Mouse (Mus musculus) hindbrain, embryonic 14.5 days (tissue): ENCODE measurements at regions not wholly inside any gene's neighbourhood (a gene's known extent, or its start where the extent isn't known, plus 50 kb on each side); places are given as distances from the start of the nearest gene placed in this dataset.

Source experiments
- ATAC-seq: fragments of 200-750 bp; cut with Nextera tagmentation; 2 replicates; pipeline ENCODE4 v1.8.0; 2017; ENCODE audit warnings: moderate number of reproducible peaks, mild to moderate bottlenecking, moderate TSS enrichment, moderate library complexity; ENCODE audit not compliant: low FRiP score
- DNase-seq: peaks from one replicate; pipeline ENCODE4 v3.0.0-alpha.2; 2015; ENCODE audit warnings: low spot score
- H3K27ac ChIP-seq: fragments of 300-500 bp; sonication (generic); 2 replicates; pipeline ENCODE4 v1.5.1; 2014; ENCODE audit warnings: mild to moderate bottlenecking, moderate library complexity
- H3K27me3 ChIP-seq: fragments of 300-500 bp; sonication (generic); 2 replicates; pipeline ENCODE4 v1.6.1; 2014; ENCODE audit warnings: mild to moderate bottlenecking, low read length, mixed read lengths; ENCODE audit not compliant: control insufficient read depth, insufficient read depth
- H3K36me3 ChIP-seq: fragments of 300-500 bp; sonication (generic); replicated peaks from 2 replicates; pipeline ENCODE4 v1.6.1; 2014; ENCODE audit not compliant: control insufficient read depth, insufficient read depth
- H3K4me1 ChIP-seq: fragments of 300-500 bp; sonication (generic); replicated peaks from 2 replicates; pipeline ENCODE4 v1.6.1; 2014; ENCODE audit warnings: antibody characterized with exemption, low read length, mixed read lengths; ENCODE audit not compliant: control insufficient read depth, insufficient read depth
- H3K4me2 ChIP-seq: fragments of 300-500 bp; sonication (generic); replicated peaks from 2 replicates; pipeline ENCODE4 v1.6.1; 2014; ENCODE audit warnings: mild to moderate bottlenecking, moderate library complexity
- H3K4me3 ChIP-seq: fragments of 300-500 bp; sonication (generic); replicated peaks from 2 replicates; pipeline ENCODE4 v1.5.1; 2014; ENCODE audit warnings: mild to moderate bottlenecking, low read length
- H3K9ac ChIP-seq: fragments of 300-500 bp; sonication (generic); 2 replicates; pipeline ENCODE4 v1.6.1; 2014
- H3K9me3 ChIP-seq: fragments of 300-500 bp; sonication (generic); 2 replicates; pipeline ENCODE4 v1.6.1; 2016; ENCODE audit warnings: low read length; ENCODE audit not compliant: control insufficient read depth
- WGBS: fragments of 180-500 bp; shearing (Covaris S2); extraction: QIAGEN DNeasy Blood & Tissue Kit; methylation state at CpG from one replicate; pipeline ENCODE4 v1.1.7; 2014; 5-methylcytosine and 5-hydroxymethylcytosine counted together

DNA sequence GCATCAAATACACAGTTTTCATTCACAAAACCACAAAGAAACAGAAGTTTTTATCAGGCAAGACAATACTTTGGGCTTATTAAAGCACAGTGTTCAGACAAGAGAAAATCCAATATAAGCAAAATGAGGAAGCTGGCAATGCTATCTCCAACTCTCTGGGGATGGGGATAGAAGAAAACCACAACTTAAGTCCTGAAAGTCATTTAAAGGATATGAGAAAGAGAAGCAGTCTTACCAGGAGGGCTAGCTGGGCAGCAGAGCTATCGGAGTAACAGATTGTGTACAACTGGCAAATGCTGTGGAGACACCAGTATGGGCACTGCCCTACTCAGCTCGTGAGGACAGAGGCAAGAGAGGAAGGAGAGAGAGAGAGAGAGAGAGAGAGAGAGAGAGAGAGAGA lies 262.9 kb upstream of the Rarb start:
- DNase-seq (no peak), ATAC-seq (no peak)
- H3K4me1 ChIP-seq = no peaks in the 10 kb centered on the region
- H3K36me3 ChIP-seq = no peaks in the 10 kb centered on the region
- WGBS = 22% methylated on average over 2 of the region's 2 CpGs
- no peak overlapping the region for H3K4me2 ChIP-seq
- H3K4me3 ChIP-seq = no peak overlapping the region
- no peaks in the 10 kb centered on the region for H3K27me3 ChIP-seq
- H3K9me3 ChIP-seq = no peaks in the 10 kb centered on the region
- H3K9ac ChIP-seq = no peak overlapping the region
- H3K27ac ChIP-seq = no peak overlapping the region

DNA sequence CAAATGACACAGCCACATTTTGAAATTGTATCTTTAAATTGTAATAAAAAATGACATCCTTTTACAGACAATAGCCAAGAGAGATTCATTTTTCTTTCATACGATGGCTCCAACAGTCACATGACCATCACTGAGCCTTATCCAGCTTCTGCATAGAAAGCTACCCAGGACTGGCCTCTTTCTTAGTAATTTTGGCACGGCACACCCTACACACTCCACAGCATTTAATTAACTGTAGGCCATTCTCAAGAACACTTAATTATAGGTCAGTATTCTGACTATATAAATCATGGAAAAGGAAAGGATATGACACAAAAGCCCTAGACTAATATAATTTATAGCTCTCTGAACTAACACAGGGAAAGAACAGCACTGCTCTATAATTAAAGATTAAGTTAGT lies 260.6 kb upstream of the Rarb start:
- Histone ChIP-seq H3K27ac (no peak overlapping the region), H3K4me3 (no peak overlapping the region), H3K27me3 (no peaks in the 10 kb centered on the region), H3K9ac (no peak overlapping the region), H3K4me1 (no peaks in the 10 kb centered on the region), H3K4me2 (no peak overlapping the region), H3K36me3 (no peaks in the 10 kb centered on the region), H3K9me3 (no peaks in the 10 kb centered on the region)
- WGBS = 57% methylated on average over 2 of the region's 2 CpGs
- ATAC-seq (no peak), DNase-seq (no peak)

DNA sequence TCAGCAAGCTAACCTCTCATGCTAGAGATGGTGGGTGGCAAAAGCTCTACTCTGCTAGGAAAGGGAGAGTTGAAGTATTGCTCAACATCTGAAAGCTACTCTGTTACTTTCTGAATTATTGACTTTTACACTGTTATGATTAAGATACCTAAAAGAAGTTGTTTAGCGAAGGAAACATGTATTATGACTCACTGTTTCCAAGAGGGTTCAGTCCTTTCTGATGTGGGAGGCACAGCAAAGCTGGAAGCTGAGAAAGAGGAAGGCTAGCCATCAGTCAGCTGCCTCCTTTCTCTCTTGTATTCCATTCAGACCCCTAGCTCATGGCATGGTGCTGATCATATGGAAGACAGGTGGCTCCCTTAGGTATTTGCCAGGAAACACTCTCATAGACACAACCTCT lies 242.4 kb upstream of the Rarb start:
- Histone ChIP-seq H3K4me3 (no peak overlapping the region), H3K4me2 (no peak overlapping the region), H3K9ac (no peak overlapping the region), H3K27me3 (no peaks in the 10 kb centered on the region), H3K4me1 (no peaks in the 10 kb centered on the region), H3K36me3 (no peaks in the 10 kb centered on the region), H3K27ac (no peak overlapping the region), H3K9me3 (no peaks in the 10 kb centered on the region)
- ATAC-seq (no peak), DNase-seq (no peak)
- WGBS = 88% methylated on average over 1 of the region's 1 CpGs

DNA sequence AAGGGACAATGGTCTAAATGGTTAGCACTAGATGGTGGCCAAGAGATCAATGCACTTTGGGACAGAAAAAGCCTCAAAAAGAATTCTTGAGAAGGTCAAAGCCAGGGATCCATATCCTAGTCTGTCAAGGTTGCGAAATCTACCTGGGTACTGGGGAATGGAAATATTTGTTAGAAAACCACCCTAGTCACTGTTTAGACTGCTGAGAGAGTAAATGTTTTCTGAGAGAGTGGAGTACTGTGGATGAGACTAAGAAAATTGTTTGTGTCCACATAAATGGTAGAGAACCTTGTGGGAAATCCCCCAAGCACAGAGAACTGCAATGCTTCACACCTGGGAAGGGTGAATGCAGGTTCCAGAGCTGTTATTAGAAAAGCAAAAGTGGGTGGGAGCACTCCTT lies 239.5 kb upstream of the Rarb start:
- Histone ChIP-seq H3K36me3 (no peaks in the 10 kb centered on the region), H3K27ac (no peak overlapping the region), H3K9ac (no peak overlapping the region), H3K4me1 (no peaks in the 10 kb centered on the region), H3K27me3 (no peaks in the 10 kb centered on the region), H3K4me2 (no peak overlapping the region), H3K4me3 (no peak overlapping the region), H3K9me3 (no peaks in the 10 kb centered on the region)
- WGBS = 100% methylated on average over 1 of the region's 1 CpGs
- ATAC-seq = no peak
- DNase-seq = no peak

DNA sequence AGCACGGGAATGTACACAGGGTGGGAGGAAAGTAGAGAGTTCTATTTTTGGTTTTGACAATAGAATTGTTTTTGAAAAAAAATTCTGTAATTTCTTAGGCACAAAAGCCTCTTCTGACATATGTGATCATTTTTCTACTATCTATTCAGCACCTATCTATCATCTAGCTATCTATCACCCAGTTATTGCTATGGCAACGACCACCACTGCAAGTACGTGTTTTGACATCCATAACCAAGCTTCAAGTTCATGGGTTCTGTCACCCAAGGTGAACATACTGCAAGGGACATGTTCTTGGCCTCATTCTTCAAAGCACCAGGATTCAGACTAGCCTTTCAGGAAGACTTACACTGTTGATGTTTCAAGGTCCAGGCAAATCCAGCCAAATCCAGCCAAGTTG lies 238.4 kb upstream of the Rarb start:
- Histone ChIP-seq H3K27ac (no peak overlapping the region), H3K4me1 (no peaks in the 10 kb centered on the region), H3K9me3 (no peaks in the 10 kb centered on the region), H3K27me3 (no peaks in the 10 kb centered on the region), H3K36me3 (no peaks in the 10 kb centered on the region), H3K4me3 (no peak overlapping the region), H3K9ac (no peak overlapping the region), H3K4me2 (no peak overlapping the region)
- WGBS = 87% methylated on average over 3 of the region's 3 CpGs
- DNase-seq (no peak), ATAC-seq (no peak)

DNA sequence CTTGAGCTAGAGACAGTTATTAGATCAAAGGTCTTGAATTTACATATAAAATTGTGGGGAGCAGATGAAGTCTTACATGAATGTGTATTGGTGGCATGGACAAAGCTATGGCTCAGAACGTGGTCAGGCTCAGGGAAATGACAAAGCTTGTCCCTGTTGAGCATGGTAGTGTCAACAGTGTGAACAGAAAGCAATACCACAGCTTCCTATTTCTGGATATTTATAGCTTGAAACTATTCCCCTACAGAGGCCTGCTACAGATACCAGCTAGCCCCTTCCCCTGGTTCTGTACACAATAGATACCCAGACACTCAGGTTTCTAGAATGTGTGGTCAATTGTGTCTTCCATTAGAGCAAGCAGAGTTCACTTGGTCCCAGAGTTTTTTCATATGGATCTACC lies 236.8 kb upstream of the Rarb start:
- no peak for DNase-seq
- Histone ChIP-seq H3K4me1 (no peaks in the 10 kb centered on the region), H3K27ac (no peak overlapping the region), H3K4me2 (no peak overlapping the region), H3K27me3 (no peaks in the 10 kb centered on the region), H3K9ac (no peak overlapping the region), H3K36me3 (no peaks in the 10 kb centered on the region), H3K9me3 (no peaks in the 10 kb centered on the region), H3K4me3 (no peak overlapping the region)
- ATAC-seq = no peak
- 83% methylated on average over 1 of the region's 1 CpGs for WGBS

DNA sequence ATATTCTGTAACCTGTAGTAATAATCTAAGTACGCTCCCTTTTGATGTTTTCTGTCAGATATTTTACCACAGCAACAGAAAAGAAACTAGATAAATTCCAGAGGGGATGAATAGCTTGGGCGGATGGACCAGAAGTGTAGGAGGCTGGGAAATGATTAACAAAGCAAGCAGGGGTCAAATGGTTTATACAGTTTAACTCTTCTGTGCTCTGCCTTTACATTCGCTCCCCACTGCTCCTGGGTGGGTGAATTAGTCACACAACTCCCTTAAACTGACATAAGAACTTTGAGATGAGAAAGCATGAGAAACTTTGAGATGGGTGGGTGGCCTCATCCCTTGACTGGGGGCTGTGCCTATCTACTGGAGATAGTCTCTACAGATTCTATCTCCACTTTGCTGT lies 235.4 kb upstream of the Rarb start:
- no peak for ATAC-seq

DNA sequence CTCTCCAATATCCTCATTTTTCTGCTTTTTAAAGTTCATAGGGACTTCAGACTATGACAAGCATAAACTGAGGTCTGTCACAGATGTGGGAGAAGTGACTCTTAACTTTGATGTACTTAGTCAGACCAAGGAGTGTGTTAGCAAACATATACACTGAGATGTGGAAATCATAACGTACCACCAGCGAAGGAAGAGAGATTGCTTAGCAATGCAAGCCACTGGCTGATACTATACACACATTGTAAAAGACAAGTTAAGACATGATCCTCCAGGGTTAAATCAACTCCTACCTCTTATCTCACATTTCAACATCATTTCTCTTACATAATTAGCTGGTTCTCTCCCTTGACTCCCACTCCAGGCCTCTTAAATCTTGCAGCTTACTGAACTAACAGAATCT lies 227.9 kb upstream of the Rarb start:
- Histone ChIP-seq H3K4me2 (no peak overlapping the region), H3K4me3 (no peak overlapping the region), H3K36me3 (no peaks in the 10 kb centered on the region), H3K27ac (no peak overlapping the region), H3K9me3 (no peaks in the 10 kb centered on the region), H3K4me1 (no peaks in the 10 kb centered on the region), H3K9ac (no peak overlapping the region), H3K27me3 (no peaks in the 10 kb centered on the region)
- WGBS = 90% methylated on average over 2 of the region's 2 CpGs
- DNase-seq (no peak), ATAC-seq (no peak)

More for the DNA sequence above, 235.4 kb upstream of the Rarb start:
- Histone ChIP-seq H3K36me3 (no peaks in the 10 kb centered on the region), H3K27ac (no peak overlapping the region), H3K4me2 (no peak overlapping the region), H3K4me3 (no peak overlapping the region), H3K9ac (no peak overlapping the region), H3K9me3 (no peaks in the 10 kb centered on the region), H3K27me3 (no peaks in the 10 kb centered on the region), H3K4me1 (no peaks in the 10 kb centered on the region)
- DNase-seq = no peak
- 62% methylated on average over 3 of the region's 3 CpGs for WGBS

DNA sequence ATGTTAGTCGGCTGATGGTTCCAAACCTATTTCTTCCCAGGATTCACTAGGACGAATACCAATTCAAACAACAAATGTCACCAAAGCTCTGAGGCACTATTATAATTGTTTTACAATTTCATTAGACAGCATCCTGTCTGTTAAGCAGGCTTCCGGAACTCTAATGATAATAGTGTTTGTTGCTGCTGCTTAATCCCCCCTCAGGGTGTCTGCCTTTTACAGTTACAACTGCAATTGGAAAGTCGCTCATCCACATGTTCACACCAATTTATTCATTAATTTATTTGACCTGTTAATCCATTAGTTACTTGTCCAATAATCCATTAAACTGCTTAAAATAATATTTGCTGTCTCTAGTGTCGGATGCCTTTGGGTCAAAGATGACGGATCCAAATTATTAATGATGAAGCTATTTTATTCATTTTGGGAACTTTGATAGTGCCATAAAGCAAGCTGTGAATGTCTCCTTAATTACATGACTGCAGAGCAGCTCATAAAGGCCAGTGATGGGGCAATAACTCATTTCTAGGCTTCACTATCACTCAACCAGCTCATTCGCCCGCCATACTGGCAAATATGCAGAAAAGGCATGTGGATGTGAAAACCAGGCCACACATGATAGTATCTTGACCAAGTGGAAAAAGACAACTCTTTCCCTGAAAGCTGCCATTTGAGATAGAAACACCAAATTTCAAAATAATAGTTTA lies 226.6 kb upstream of the Rarb start:
- WGBS = 70% methylated on average over 8 of the region's 8 CpGs
- Histone ChIP-seq H3K4me1 (no peaks in the 10 kb centered on the region), H3K4me2 (no peak overlapping the region)

More for the DNA sequence above, 226.6 kb upstream of the Rarb start:
- no peak overlapping the region for H3K27ac ChIP-seq
- no peak for ATAC-seq
- DNase-seq = no peak
- H3K36me3 ChIP-seq = no peaks in the 10 kb centered on the region
- H3K9ac ChIP-seq = no peak overlapping the region
- H3K9me3 ChIP-seq = no peaks in the 10 kb centered on the region
- no peak overlapping the region for H3K4me3 ChIP-seq
- H3K27me3 ChIP-seq = no peaks in the 10 kb centered on the region
